Mouse (Mus musculus): Measurements from ENCODE around the gene Zkscan7. TPM values are rescaled to one million over a fixed set of nuclear protein-coding genes. Genes with fewer than 3 reads are reported as not detected.
A peak's percentile ranks its signal among the peaks of the same experiment; 100 is the strongest.

The Zkscan7 gene
- polyA plus RNA-seq (2012; rRNA removed) (0.80 and 0.85 TPM in 2 replicates), polyA plus RNA-seq (2014; fragmentation: Nextera tagmentation; extraction: Ambion mirVana) (0.22 and 0.34 TPM in 2 replicates)

DNA sequence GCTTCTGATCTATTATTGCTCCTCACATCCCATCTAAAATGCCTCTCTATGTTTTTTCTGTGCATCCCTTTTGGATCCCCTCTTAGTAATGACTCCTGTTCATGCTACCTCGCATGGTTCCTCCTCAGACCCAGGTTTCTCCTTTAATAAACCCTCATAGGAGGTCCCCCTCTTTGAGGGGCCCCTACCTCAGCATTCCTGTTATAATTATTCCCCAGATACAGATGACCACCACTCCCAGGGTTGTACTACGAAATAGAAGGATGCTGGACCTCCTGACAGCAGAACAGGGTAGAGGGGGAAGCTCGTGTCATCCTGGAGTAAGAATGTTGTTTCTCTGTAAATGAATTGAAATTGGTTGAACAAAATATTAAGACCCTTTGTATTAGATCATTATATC lies at the start of gene Zkscan7:
Zkscan7 (plus strand) TSS at position 301 of the 400 bp plus-strand sequence.
- TF ChIP-seq CTCF (IDR thresholded peaks at IDR 0.05; ENCODE audit: low read depth) (no peak), EP300 (IDR thresholded peaks at IDR 0.05; ENCODE audit: low read depth) (no peak)
- H3K4me1 ChIP-seq (replicated peaks; ENCODE audit: control insufficient read depth in 2 of 2, insufficient read depth in 2 of 2, low read length in 1 of 2) = peaks cover 0 to 2% of the 10 kb centered on the region in 2 experiments; a peak in 1 of 4 replicates
- no peaks in the 10 kb centered on the region for H3K9me3 ChIP-seq (ENCODE audit: control insufficient read depth, low read length)
- WGBS (ENCODE audit: insufficient replicate concordance) = 53% methylated on average over 3 of the region's 3 CpGs
- no peak within 1 kb of the TSS for H3K27ac ChIP-seq
- H3K9ac ChIP-seq (replicated peaks) = no peak within 1 kb of the TSS
- no peaks in the 10 kb centered on the region for H3K27me3 ChIP-seq (ENCODE audit: control insufficient read depth, insufficient read depth, low read length)
- DNase-seq (ENCODE audit: low read depth in 3 of 3, low spot score in 3 of 3) (no peak), ATAC-seq (ENCODE audit: insufficient read depth) (no peak)
- no peaks in the 10 kb centered on the region for H3K36me3 ChIP-seq (replicated peaks; ENCODE audit: control insufficient read depth, insufficient read depth, low read depth)
- H3K4me3 ChIP-seq (ENCODE audit: insufficient read depth in 1 of 2, low read depth in 2 of 2, low read length in 2 of 2) = peak within 1 kb of the TSS in 1 of 2 experiments; percentile 62; a peak in 2 of 4 replicates
- peak within 1 kb of the TSS; percentile 83 for H3K4me2 ChIP-seq (ENCODE audit: low read depth)

DNA sequence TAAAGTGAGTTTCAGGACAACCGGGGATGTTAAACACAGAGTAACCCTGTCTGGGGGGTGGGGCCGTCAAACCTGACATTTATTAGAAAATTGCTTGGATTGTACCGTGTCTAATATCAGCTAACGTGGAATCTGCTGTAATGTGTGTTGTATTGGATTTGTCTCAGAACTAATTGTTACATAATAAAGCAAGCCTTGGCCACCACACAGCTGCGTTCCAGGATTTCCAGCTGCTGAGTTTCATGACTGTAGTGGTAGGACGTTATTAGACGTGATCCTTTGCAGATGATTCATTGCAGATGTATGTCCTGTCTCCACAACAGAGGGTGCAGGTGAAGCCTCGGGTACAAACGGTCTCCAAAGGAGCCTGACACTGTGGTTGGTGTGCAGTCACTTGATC lies 49.4 kb upstream of the Zkscan7 start:
- Histone ChIP-seq H3K27ac (no peak overlapping the region), H3K27me3 (ENCODE audit: control insufficient read depth, insufficient read depth, low read length) (no peaks in the 10 kb centered on the region), H3K4me1 (replicated peaks; ENCODE audit: control insufficient read depth in 2 of 2, insufficient read depth in 2 of 2, low read length in 1 of 2) (no peaks in the 10 kb centered on the region), H3K9me3 (ENCODE audit: control insufficient read depth, low read length) (no peaks in the 10 kb centered on the region), H3K4me2 (ENCODE audit: low read depth) (no peak overlapping the region), H3K9ac (replicated peaks) (no peak overlapping the region), H3K36me3 (replicated peaks; ENCODE audit: control insufficient read depth, insufficient read depth, low read depth) (no peaks in the 10 kb centered on the region), H3K4me3 (ENCODE audit: insufficient read depth in 1 of 2, low read depth in 2 of 2, low read length in 2 of 2) (no peak overlapping the region)
- WGBS (ENCODE audit: insufficient replicate concordance) = 72% methylated on average over 9 of the region's 9 CpGs
- ATAC-seq (ENCODE audit: insufficient read depth) (no peak), DNase-seq (ENCODE audit: low read depth in 3 of 3, low spot score in 3 of 3) (no peak)
- TF ChIP-seq EP300 (IDR thresholded peaks at IDR 0.05; ENCODE audit: low read depth) (no peak), CTCF (IDR thresholded peaks at IDR 0.05; ENCODE audit: low read depth) (no peak)

- Histone ChIP-seq H3K36me3 (replicated peaks; ENCODE audit: control insufficient read depth, insufficient read depth, low read depth) (no peaks in the 10 kb centered on the region), H3K4me2 (ENCODE audit: low read depth) (no peak overlapping the region), H3K27ac (no peak overlapping the region), H3K4me1 (replicated peaks; ENCODE audit: control insufficient read depth in 2 of 2, insufficient read depth in 2 of 2, low read length in 1 of 2) (no peaks in the 10 kb centered on the region), H3K9ac (replicated peaks) (no peak overlapping the region), H3K9me3 (ENCODE audit: control insufficient read depth, low read length) (no peaks in the 10 kb centered on the region), H3K4me3 (ENCODE audit: insufficient read depth in 1 of 2, low read depth in 2 of 2, low read length in 2 of 2) (no peak overlapping the region), H3K27me3 (ENCODE audit: control insufficient read depth, insufficient read depth, low read length) (no peaks in the 10 kb centered on the region)
- WGBS (ENCODE audit: insufficient replicate concordance) = 64% methylated on average over 6 of the region's 6 CpGs
- no peak for DNase-seq (ENCODE audit: low read depth in 3 of 3, low spot score in 3 of 3)
- TF ChIP-seq CTCF (IDR thresholded peaks at IDR 0.05; ENCODE audit: low read depth) = no peak
- no peak for TF ChIP-seq EP300 (IDR thresholded peaks at IDR 0.05; ENCODE audit: low read depth)
- no peak for ATAC-seq (ENCODE audit: insufficient read depth)
Measured at GRCm38 (mm10) chr9:122836790-122837189, 48.7 kb upstream of the Zkscan7 start.

- Histone ChIP-seq H3K4me3 (ENCODE audit: insufficient read depth in 1 of 2, low read depth in 2 of 2, low read length in 2 of 2) (no peak overlapping the region), H3K27ac (no peak overlapping the region), H3K9ac (replicated peaks) (no peak overlapping the region), H3K4me2 (ENCODE audit: low read depth) (no peak overlapping the region), H3K36me3 (replicated peaks; ENCODE audit: control insufficient read depth, insufficient read depth, low read depth) (no peaks in the 10 kb centered on the region), H3K9me3 (ENCODE audit: control insufficient read depth, low read length) (no peaks in the 10 kb centered on the region), H3K4me1 (replicated peaks; ENCODE audit: control insufficient read depth in 2 of 2, insufficient read depth in 2 of 2, low read length in 1 of 2) (no peaks in the 10 kb centered on the region), H3K27me3 (ENCODE audit: control insufficient read depth, insufficient read depth, low read length) (no peaks in the 10 kb centered on the region)
- DNase-seq (ENCODE audit: low read depth in 3 of 3, low spot score in 3 of 3) (no peak), ATAC-seq (ENCODE audit: insufficient read depth) (no peak)
- TF ChIP-seq EP300 (IDR thresholded peaks at IDR 0.05; ENCODE audit: low read depth) (no peak), CTCF (IDR thresholded peaks at IDR 0.05; ENCODE audit: low read depth) (no peak)
- 65% methylated on average over 4 of the region's 4 CpGs for WGBS (ENCODE audit: insufficient replicate concordance)
Measured at GRCm38 (mm10) chr9:122837216-122837615, 48.3 kb upstream of the Zkscan7 start.

GRCm38 (mm10) chr9:122837680-122838079 lies 47.8 kb upstream of the Zkscan7 start:
- H3K4me3 ChIP-seq (ENCODE audit: insufficient read depth in 1 of 2, low read depth in 2 of 2, low read length in 2 of 2) = no peak overlapping the region
- DNase-seq (ENCODE audit: low read depth in 3 of 3, low spot score in 3 of 3) = no peak
- no peak for ATAC-seq (ENCODE audit: insufficient read depth)
- H3K4me2 ChIP-seq (ENCODE audit: low read depth) = no peak overlapping the region
- WGBS (ENCODE audit: insufficient replicate concordance) = 30% methylated on average over 16 of the region's 16 CpGs
- no peaks in the 10 kb centered on the region for H3K27me3 ChIP-seq (ENCODE audit: control insufficient read depth, insufficient read depth, low read length)
- H3K27ac ChIP-seq = no peak overlapping the region
- H3K36me3 ChIP-seq (replicated peaks; ENCODE audit: control insufficient read depth, insufficient read depth, low read depth) = no peaks in the 10 kb centered on the region
- no peak overlapping the region for H3K9ac ChIP-seq (replicated peaks)
- no peaks in the 10 kb centered on the region for H3K9me3 ChIP-seq (ENCODE audit: control insufficient read depth, low read length)
- TF ChIP-seq CTCF (IDR thresholded peaks at IDR 0.05; ENCODE audit: low read depth) = peak; percentile 50
- TF ChIP-seq EP300 (IDR thresholded peaks at IDR 0.05; ENCODE audit: low read depth) = no peak
- no peaks in the 10 kb centered on the region for H3K4me1 ChIP-seq (replicated peaks; ENCODE audit: control insufficient read depth in 2 of 2, insufficient read depth in 2 of 2, low read length in 1 of 2)

Measured in liver, embryonic 14.5 days (tissue).